Mouse (Mus musculus) ES-Bruce4 (cell line): ENCODE results near the gene Ahsa1.

Experiments
- CTCF ChIP-seq: IDR thresholded peaks from one replicate; pipeline ENCODE4 v1.8.1; 2011; ENCODE audit warnings: low read depth, low read length
- EP300 ChIP-seq: IDR thresholded peaks from 2 replicates; pipeline ENCODE4 v1.6.1; 2011; ENCODE audit warnings: low read depth, low read length; ENCODE audit not compliant: insufficient read depth

DNA sequence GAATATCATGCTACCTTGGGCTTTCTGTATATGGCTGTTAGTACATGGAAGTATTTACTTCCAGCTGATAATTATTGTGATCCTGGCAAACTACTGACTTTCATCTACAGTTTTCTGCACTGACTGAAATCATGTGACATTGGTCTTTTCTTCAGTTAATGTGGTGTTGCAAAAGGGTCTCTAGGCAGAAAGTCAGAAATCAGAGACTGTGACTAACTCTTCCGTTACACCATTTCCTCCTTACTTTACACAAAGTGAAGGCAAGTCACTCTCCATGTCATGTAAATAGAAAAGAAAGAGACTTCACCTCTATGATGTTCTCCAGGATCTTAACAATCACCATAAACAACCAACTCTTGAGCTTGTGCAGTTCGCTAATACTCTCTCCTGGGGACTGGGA is 36.6 kb upstream of the Ahsa1 start:
- TF ChIP-seq CTCF (no peak), EP300 (no peak)
